Mouse (Mus musculus) liver, embryonic 16.5 days (tissue): ENCODE measurements around the gene Chfr. TPM values are rescaled to one million over a fixed set of nuclear protein-coding genes. Genes with fewer than 3 reads are reported as not detected.

Experiments used
- ATAC-seq: fragments of 200-750 bp; cut with Nextera tagmentation; 2 replicates; pipeline ENCODE4 v1.8.0; 2017; ENCODE audit warnings: low read depth, mild to moderate bottlenecking, moderate number of reproducible peaks, moderate library complexity
- H3K27ac ChIP-seq: fragments of 300-500 bp; sonication (generic); 2 replicates; pipeline ENCODE4 v1.5.1; 2014; ENCODE audit warnings: mild to moderate bottlenecking, low read length
- H3K27me3 ChIP-seq: fragments of 300-500 bp; sonication (generic); 2 replicates; pipeline ENCODE4 v1.6.1; 2014; ENCODE audit warnings: low read depth, low read length, mixed read lengths; ENCODE audit not compliant: control insufficient read depth, insufficient read depth
- H3K36me3 ChIP-seq: fragments of 300-500 bp; sonication (generic); 2 replicates; pipeline ENCODE4 v1.6.1; 2014; ENCODE audit warnings: mild to moderate bottlenecking; ENCODE audit not compliant: control insufficient read depth, insufficient read depth
- H3K4me1 ChIP-seq: fragments of 300-500 bp; sonication (generic); 2 replicates; pipeline ENCODE4 v1.6.1; 2014; ENCODE audit warnings: low read depth, low read length, mixed read lengths; ENCODE audit not compliant: control insufficient read depth
- H3K4me2 ChIP-seq: fragments of 300-500 bp; sonication (generic); 2 replicates; pipeline ENCODE4 v1.6.1; 2014; ENCODE audit warnings: low read depth, low read length, mixed read lengths
- H3K4me3 ChIP-seq: fragments of 300-500 bp; sonication (generic); 2 replicates; pipeline ENCODE4 v1.5.1; 2014; ENCODE audit warnings: low read depth, mild to moderate bottlenecking, low read length
- H3K9ac ChIP-seq: fragments of 300-500 bp; sonication (generic); 2 replicates; pipeline ENCODE4 v1.6.1; 2014; ENCODE audit warnings: low read depth, low read length
- H3K9me3 ChIP-seq: fragments of 300-500 bp; sonication (generic); replicated peaks from 2 replicates; pipeline ENCODE4 v1.6.1; 2016; ENCODE audit warnings: low read length; ENCODE audit not compliant: control insufficient read depth
- WGBS: fragments of 180-500 bp; shearing (Covaris S2); extraction: QIAGEN DNeasy Blood & Tissue Kit; methylation state at CpG from one replicate; pipeline ENCODE4 v1.1.7; 2014; ENCODE audit not compliant: insufficient replicate concordance; 5-methylcytosine and 5-hydroxymethylcytosine counted together
- polyA plus RNA-seq: library from polyadenylated mRNA; unstranded; fragments of >200 nt; fragmentation: Nextera tagmentation; extraction: Ambion mirVana; gene quantifications from 2 replicates; pipeline ENCODE4 v1.2.1, GENCODE M21; 2015

Chfr gene
- polyA plus RNA-seq, result 18.0 and 19.0 TPM in 2 replicates

GRCm38 (mm10) chr5:110135293-110136086, at the start of gene Chfr:
TSS of gene Chfr (plus strand) at chr5:110135842.
- Histone ChIP-seq H3K9ac (peak within 1 kb of the TSS; percentile 90), H3K4me1 (peaks cover 5% of the 10 kb centered on the region), H3K27me3 (no peaks in the 10 kb centered on the region), H3K4me2 (peak within 1 kb of the TSS; percentile 81), H3K9me3 (0 out of 2 replicates have a peak, but pooled peaks cover 2% of the 10 kb centered on the region), H3K4me3 (peak within 1 kb of the TSS; percentile 94), H3K27ac (peak within 1 kb of the TSS; percentile 92), H3K36me3 (peaks cover 5% of the 10 kb centered on the region; the same call in 1 of the 2 replicates)
- WGBS, result 4% methylated on average over 44 of the region's 46 CpGs
- ATAC-seq, result peak; percentile 100

- H3K4me3 ChIP-seq, result no peak overlapping the region
- no peaks in the 10 kb centered on the region for H3K9me3 ChIP-seq
- H3K36me3 ChIP-seq, result no peaks in the 10 kb centered on the region
- ATAC-seq, result no peak
- H3K9ac ChIP-seq, result no peak overlapping the region
- no peak overlapping the region for H3K4me2 ChIP-seq
- WGBS, result 51% methylated on average over 14 of the region's 14 CpGs
- no peaks in the 10 kb centered on the region for H3K4me1 ChIP-seq
- H3K27ac ChIP-seq, result no peak overlapping the region
- no peaks in the 10 kb centered on the region for H3K27me3 ChIP-seq
Observed at GRCm38 (mm10) chr5:110086161-110086866, 49.3 kb upstream of the Chfr start.

- no peak for ATAC-seq
- Histone ChIP-seq H3K4me1 (peaks cover 7% of the 10 kb centered on the region), H3K4me3 (no peak overlapping the region), H3K27ac (no peak overlapping the region), H3K36me3 (no peaks in the 10 kb centered on the region), H3K9me3 (no peaks in the 10 kb centered on the region), H3K9ac (no peak overlapping the region), H3K4me2 (no peak overlapping the region), H3K27me3 (no peaks in the 10 kb centered on the region)
- WGBS, result 50% methylated on average over 2 of the region's 2 CpGs
Observed at GRCm38 (mm10) chr5:110091546-110091945, 44.1 kb upstream of the Chfr start.

- 1% methylated on average over 25 of the region's 25 CpGs for WGBS
- H3K27me3 ChIP-seq, result no peaks in the 10 kb centered on the region; the same call in 1 of the 2 replicates
- H3K27ac ChIP-seq, result peak within 1 kb of the TSS; percentile 61
- H3K4me3 ChIP-seq, result peak within 1 kb of the TSS; percentile 56
- peak within 1 kb of the TSS; percentile 69 for H3K4me2 ChIP-seq
- H3K4me1 ChIP-seq, result peaks cover 7% of the 10 kb centered on the region
- H3K9ac ChIP-seq, result peak within 1 kb of the TSS; percentile 42
- ATAC-seq, result peak; percentile 97
- H3K9me3 ChIP-seq, result no peaks in the 10 kb centered on the region
- no peaks in the 10 kb centered on the region for H3K36me3 ChIP-seq
Observed at GRCm38 (mm10) chr5:110094030-110094846, 41.4 kb upstream of the Chfr start, which contains the start of gene Gm35315. TSS of gene Gm35315 (minus strand) at chr5:110094420.

GRCm38 (mm10) chr5:110094847-110095213, 40.8 kb upstream of the Chfr start:
- peak overlapping the region; percentile 56 for H3K4me3 ChIP-seq
- under 1% methylated on average over 4 of the region's 4 CpGs for WGBS
- H3K27ac ChIP-seq, result peak overlapping the region; percentile 61
- peak overlapping the region; percentile 42 for H3K9ac ChIP-seq
- H3K4me1 ChIP-seq, result peaks cover 7% of the 10 kb centered on the region
- ATAC-seq, result no peak
- H3K27me3 ChIP-seq, result no peaks in the 10 kb centered on the region; the same call in 1 of the 2 replicates
- H3K4me2 ChIP-seq, result peak overlapping the region; percentile 69
- no peaks in the 10 kb centered on the region for H3K9me3 ChIP-seq
- H3K36me3 ChIP-seq, result no peaks in the 10 kb centered on the region

GRCm38 (mm10) chr5:110098991-110099477, 36.6 kb upstream of the Chfr start:
- Histone ChIP-seq H3K4me1 (peaks cover 20% of the 10 kb centered on the region), H3K27me3 (peaks cover 18% of the 10 kb centered on the region), H3K9ac (no peak overlapping the region), H3K9me3 (no peaks in the 10 kb centered on the region), H3K4me3 (no peak overlapping the region), H3K4me2 (no peak overlapping the region), H3K36me3 (peaks cover 13% of the 10 kb centered on the region), H3K27ac (no peak overlapping the region)
- 55% methylated on average over 1 of the region's 1 CpGs for WGBS
- no peak for ATAC-seq

- Histone ChIP-seq H3K27me3 (peaks cover 18% of the 10 kb centered on the region), H3K9ac (no peak within 1 kb of the TSS), H3K27ac (no peak within 1 kb of the TSS), H3K4me3 (peak within 1 kb of the TSS; percentile 43), H3K4me2 (peak within 1 kb of the TSS; percentile 58), H3K4me1 (peaks cover 18% of the 10 kb centered on the region), H3K36me3 (peaks cover 22% of the 10 kb centered on the region), H3K9me3 (no peaks in the 10 kb centered on the region)
- ATAC-seq, result peak; percentile 33
- WGBS, result 22% methylated on average over 25 of the region's 25 CpGs
Observed at GRCm38 (mm10) chr5:110099656-110100580, 35.7 kb upstream of the Chfr start, which contains the start of gene Plcxd1. TSS of gene Plcxd1 (plus strand) at chr5:110099969.
